Mouse (Mus musculus) hindbrain, embryonic 10.5 days (tissue): ENCODE measurements around the gene Arhgap32. TPM values are rescaled to one million over a fixed set of nuclear protein-coding genes. Genes with fewer than 3 reads are reported as not detected.

Experiments
- DNase-seq: peaks from one replicate; pipeline ENCODE4 v3.0.0-alpha.2; 2017; ENCODE audit warnings: low spot score
- H3K27ac ChIP-seq: fragments of 300-500 bp; sonication (generic); 2 replicates; pipeline ENCODE4 v1.5.1; 2016; ENCODE audit warnings: mild to moderate bottlenecking, moderate library complexity
- H3K27me3 ChIP-seq: fragments of 300-500 bp; sonication (generic); 2 replicates; pipeline ENCODE4 v1.6.1; 2016; ENCODE audit warnings: mild to moderate bottlenecking; ENCODE audit not compliant: poor library complexity, insufficient read depth, severe bottlenecking
- H3K36me3 ChIP-seq: fragments of 300-500 bp; sonication (generic); 2 replicates; pipeline ENCODE4 v1.6.1; 2016; ENCODE audit warnings: mild to moderate bottlenecking, moderate library complexity
- H3K4me1 ChIP-seq: fragments of 300-500 bp; sonication (generic); replicated peaks from 2 replicates; pipeline ENCODE4 v1.6.1; 2016; ENCODE audit warnings: mild to moderate bottlenecking
- H3K4me3 ChIP-seq: fragments of 300-500 bp; sonication (generic); 2 replicates; pipeline ENCODE4 v1.5.1; 2016; ENCODE audit warnings: mild to moderate bottlenecking, moderate library complexity
- H3K9me3 ChIP-seq: fragments of 300-500 bp; sonication (generic); 2 replicates; pipeline ENCODE4 v1.6.1; 2016; ENCODE audit warnings: mild to moderate bottlenecking, moderate library complexity
- WGBS: fragments of 180-500 bp; shearing (Covaris S2); methylation state at CpG from one replicate; pipeline ENCODE4 v1.1.7; 2016; 5-methylcytosine and 5-hydroxymethylcytosine counted together
- polyA plus RNA-seq: library from polyadenylated mRNA; unstranded; fragments of >200 nt; fragmentation: Nextera tagmentation; extraction: Ambion mirVana; gene quantifications from 2 replicates; pipeline ENCODE4 v1.2.1, GENCODE M21; 2016

The Arhgap32 gene
- polyA plus RNA-seq, 1 experiment from 2014 or later: 4.6 TPM

- H3K27ac ChIP-seq: no peak overlapping the region
- H3K36me3 ChIP-seq: no peaks in the 10 kb centered on the region
- H3K27me3 ChIP-seq: no peaks in the 10 kb centered on the region
- no peaks in the 10 kb centered on the region for H3K9me3 ChIP-seq
- H3K4me1 ChIP-seq: peaks cover 14% of the 10 kb centered on the region
- no peak for DNase-seq
- WGBS: 79% methylated on average over 4 of the region's 4 CpGs
- no peak overlapping the region for H3K4me3 ChIP-seq
Measured at GRCm38 (mm10) chr9:32312208-32312607, 196.3 kb downstream of the Arhgap32 start.

DNA sequence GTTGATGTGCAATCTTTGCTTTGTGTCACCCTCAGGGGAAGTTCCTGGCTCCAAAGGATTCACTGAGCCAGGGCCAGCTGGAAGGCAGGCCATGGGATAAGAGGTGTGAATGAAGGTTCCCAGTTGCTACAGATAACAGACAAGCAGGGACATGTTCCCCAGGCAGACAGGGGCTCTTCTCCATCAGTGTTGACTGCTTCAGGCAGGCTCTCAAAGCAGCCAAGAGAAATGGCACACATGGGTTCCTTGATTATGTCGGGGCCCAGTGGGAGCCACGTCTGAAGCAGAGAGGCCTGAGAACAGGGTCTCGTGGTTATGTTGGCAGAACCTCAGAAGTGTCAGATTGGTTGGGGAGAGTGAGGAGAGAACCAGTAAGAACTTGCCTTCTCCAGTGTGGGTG, 198.1 kb downstream of the Arhgap32 start:
- Histone ChIP-seq H3K27ac (no peak overlapping the region), H3K4me3 (no peak overlapping the region), H3K9me3 (no peaks in the 10 kb centered on the region), H3K27me3 (no peaks in the 10 kb centered on the region), H3K36me3 (no peaks in the 10 kb centered on the region), H3K4me1 (peaks cover 14% of the 10 kb centered on the region)
- DNase-seq: no peak
- WGBS: 71% methylated on average over 3 of the region's 3 CpGs

DNA sequence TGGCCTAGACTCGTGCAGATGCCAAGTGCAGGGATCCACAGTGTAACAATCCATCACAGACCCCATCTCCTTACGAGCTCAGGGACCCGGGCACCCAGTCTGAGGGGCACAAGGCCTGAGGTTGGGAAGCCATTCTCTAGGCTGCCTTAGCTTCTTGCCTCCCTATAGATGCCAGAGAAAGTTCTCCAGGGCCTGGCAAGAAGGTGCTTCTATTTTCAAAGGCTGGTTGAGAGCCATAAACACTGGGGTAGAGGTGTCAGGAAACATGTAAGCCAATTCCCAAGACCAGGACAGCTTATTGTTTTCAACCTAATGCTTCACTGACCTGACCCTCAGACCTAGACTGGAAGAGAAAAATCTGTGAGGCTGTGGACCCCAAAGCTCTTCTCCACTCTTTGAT, 200.1 kb downstream of the Arhgap32 start:
- WGBS: 91% methylated on average over 3 of the region's 3 CpGs
- no peak overlapping the region for H3K27ac ChIP-seq
- H3K36me3 ChIP-seq: no peaks in the 10 kb centered on the region
- H3K4me1 ChIP-seq: peaks cover 24% of the 10 kb centered on the region
- no peak for DNase-seq
- no peaks in the 10 kb centered on the region for H3K9me3 ChIP-seq
- H3K27me3 ChIP-seq: no peaks in the 10 kb centered on the region
- H3K4me3 ChIP-seq: no peak overlapping the region

Other genes starting within 250 kb of the Arhgap32 start
- gene Barx2, start 202.7 kb upstream of the Arhgap32 start, polyA plus RNA-seq: 0.07 and 0.12 TPM in 2 replicates
- gene Kcnj5, start 228.2 kb downstream of the Arhgap32 start, polyA plus RNA-seq: 0.35 and 0.46 TPM in 2 replicates